Mouse (Mus musculus) thymus, postnatal 36 days (tissue): ENCODE measurements around the gene Spata5.
"Not testable (repeated sequence)": the region's sequence is repeated elsewhere in the genome, so short reads cannot be mapped to it uniquely, and the experiment has no call there.

Experiments
- DNase-seq, 2 experiments: peaks; one replicate each; pipeline ENCODE4 v3.0.0; 2022; ENCODE audit warnings: mixed read lengths in 2 of 2

Spata5 gene

GRCm38 (mm10) chr3:37516379-37516778 lies 96.7 kb downstream of the Spata5 start:
- DNase-seq = no peak

GRCm38 (mm10) chr3:37518611-37519010 lies 98.9 kb downstream of the Spata5 start:
- DNase-seq = no peak

GRCm38 (mm10) chr3:37520334-37521023 lies 100.8 kb downstream of the Spata5 start:
- no peak for DNase-seq

GRCm38 (mm10) chr3:37532079-37532478 lies 112.4 kb downstream of the Spata5 start:
- no peak for DNase-seq

- not testable (repeated sequence) for DNase-seq
Measured at GRCm38 (mm10) chr3:37540701-37541100, 121.0 kb downstream of the Spata5 start.

GRCm38 (mm10) chr3:37546351-37546750 lies 126.7 kb downstream of the Spata5 start:
- no peak for DNase-seq

- DNase-seq = no peak
Measured at GRCm38 (mm10) chr3:37550190-37550589, 130.5 kb downstream of the Spata5 start.

- no peak for DNase-seq
Measured at GRCm38 (mm10) chr3:37550594-37550993, 130.9 kb downstream of the Spata5 start.

GRCm38 (mm10) chr3:37551486-37551885 lies 131.8 kb downstream of the Spata5 start:
- DNase-seq = no peak

GRCm38 (mm10) chr3:37552244-37552643 lies 132.5 kb downstream of the Spata5 start:
- DNase-seq = no peak

- DNase-seq = no peak
Measured at GRCm38 (mm10) chr3:37553371-37554033, 133.8 kb downstream of the Spata5 start.

- no peak for DNase-seq
Measured at GRCm38 (mm10) chr3:37556412-37557113, 136.9 kb downstream of the Spata5 start.

GRCm38 (mm10) chr3:37557741-37558479 lies 138.2 kb downstream of the Spata5 start:
- no peak for DNase-seq

GRCm38 (mm10) chr3:37559339-37559738 lies 139.6 kb downstream of the Spata5 start:
- DNase-seq = no peak

- no peak for DNase-seq
Measured at GRCm38 (mm10) chr3:37561466-37561865, 141.8 kb downstream of the Spata5 start.

GRCm38 (mm10) chr3:37566097-37566496 lies 146.4 kb downstream of the Spata5 start:
- no peak for DNase-seq

GRCm38 (mm10) chr3:37567505-37567904 lies 147.8 kb downstream of the Spata5 start:
- no peak for DNase-seq

- no peak for DNase-seq
Measured at GRCm38 (mm10) chr3:37568780-37569179, 149.1 kb downstream of the Spata5 start.

- DNase-seq = no peak
Measured at GRCm38 (mm10) chr3:37569661-37570566, 150.2 kb downstream of the Spata5 start.

GRCm38 (mm10) chr3:37571633-37572032 lies 151.9 kb downstream of the Spata5 start:
- DNase-seq = no peak

GRCm38 (mm10) chr3:37572066-37572465 lies 152.4 kb downstream of the Spata5 start:
- no peak for DNase-seq

- no peak for DNase-seq
Measured at GRCm38 (mm10) chr3:37576840-37577239, 157.1 kb downstream of the Spata5 start.
